Mouse (Mus musculus): Measurements from ENCODE around the gene Ccser1. TPM values are rescaled to one million over a fixed set of nuclear protein-coding genes. Genes with fewer than 3 reads are reported as not detected.

Ccser1 gene
- total RNA-seq, 1 experiment = 4.1 TPM

- TF ChIP-seq ZC3H11A (IDR thresholded peaks at IDR 0.05; ENCODE audit: borderline replicate concordance, low read depth, low read length) = no peak
- TF ChIP-seq MAFK (IDR thresholded peaks at IDR 0.05; ENCODE audit: insufficient read depth, low read depth, low read length) = no peak
- TF ChIP-seq ZNF384 (IDR thresholded peaks at IDR 0.05; ENCODE audit: low read depth, low read length) = no peak
- TF ChIP-seq CHD2 (IDR thresholded peaks at IDR 0.05; ENCODE audit: low read depth, low read length) = no peak
- in situ Hi-C loops (cut with MboI; ENCODE audit: low sequenced_read_pairs in 2 of 2, unreplicated experiment in 2 of 2) = no loop called here
- Histone ChIP-seq H3K27ac (ENCODE audit: insufficient read depth, low read depth, low read length, poor library complexity, severe bottlenecking) (no peak overlapping the region), H3K4me1 (ENCODE audit: control insufficient read depth in 2 of 2, insufficient read depth in 2 of 2, low read length in 2 of 2, poor library complexity in 1 of 2) (no peaks in the 10 kb centered on the region), H3K4me3 (ENCODE audit: insufficient read depth in 1 of 2, low read depth in 1 of 2, low read length in 2 of 2, poor library complexity in 1 of 2, severe bottlenecking in 1 of 2) (no peak overlapping the region), H3K9ac (ENCODE audit: insufficient read depth, low read depth, low read length, poor library complexity, severe bottlenecking) (no peak overlapping the region), H3K9me3 (ENCODE audit: control insufficient read depth, insufficient read depth, low read depth, low read length) (no peaks in the 10 kb centered on the region), H3K36me3 (ENCODE audit: control insufficient read depth, insufficient read depth, low read length, poor library complexity, severe bottlenecking) (no peaks in the 10 kb centered on the region)
- no peak for DNase-seq (ENCODE audit: low read depth, low spot score)
These were observed 25.5 kb upstream of the Ccser1 start for GRCm38 (mm10) chr6:61154654-61155053.

GRCm38 (mm10) chr6:61155059-61155629 lies 25.0 kb upstream of the Ccser1 start:
- DNase-seq (ENCODE audit: low read depth, low spot score) = no peak
- TF ChIP-seq MAFK (IDR thresholded peaks at IDR 0.05; ENCODE audit: insufficient read depth, low read depth, low read length) (no peak), ZC3H11A (IDR thresholded peaks at IDR 0.05; ENCODE audit: borderline replicate concordance, low read depth, low read length) (no peak), CHD2 (IDR thresholded peaks at IDR 0.05; ENCODE audit: low read depth, low read length) (no peak), HCFC1 (IDR thresholded peaks at IDR 0.05; ENCODE audit: borderline replicate concordance, insufficient read depth, low read length) (no peak), ZNF384 (IDR thresholded peaks at IDR 0.05; ENCODE audit: low read depth, low read length) (no peak)
- Histone ChIP-seq H3K27ac (ENCODE audit: insufficient read depth, low read depth, low read length, poor library complexity, severe bottlenecking) (no peak overlapping the region), H3K4me3 (ENCODE audit: insufficient read depth in 1 of 2, low read depth in 1 of 2, low read length in 2 of 2, poor library complexity in 1 of 2, severe bottlenecking in 1 of 2) (no peak overlapping the region), H3K9me3 (ENCODE audit: control insufficient read depth, insufficient read depth, low read depth, low read length) (no peaks in the 10 kb centered on the region), H3K4me1 (ENCODE audit: control insufficient read depth in 2 of 2, insufficient read depth in 2 of 2, low read length in 2 of 2, poor library complexity in 1 of 2) (no peaks in the 10 kb centered on the region), H3K9ac (ENCODE audit: insufficient read depth, low read depth, low read length, poor library complexity, severe bottlenecking) (no peak overlapping the region), H3K36me3 (ENCODE audit: control insufficient read depth, insufficient read depth, low read length, poor library complexity, severe bottlenecking) (no peaks in the 10 kb centered on the region)
- in situ Hi-C loops (cut with MboI; ENCODE audit: low sequenced_read_pairs in 2 of 2, unreplicated experiment in 2 of 2) = no loop called here

GRCm38 (mm10) chr6:61155718-61156117 lies 24.4 kb upstream of the Ccser1 start:
- Histone ChIP-seq H3K36me3 (ENCODE audit: control insufficient read depth, insufficient read depth, low read length, poor library complexity, severe bottlenecking) (no peaks in the 10 kb centered on the region), H3K4me3 (ENCODE audit: insufficient read depth in 1 of 2, low read depth in 1 of 2, low read length in 2 of 2, poor library complexity in 1 of 2, severe bottlenecking in 1 of 2) (no peak overlapping the region), H3K9me3 (ENCODE audit: control insufficient read depth, insufficient read depth, low read depth, low read length) (no peaks in the 10 kb centered on the region), H3K9ac (ENCODE audit: insufficient read depth, low read depth, low read length, poor library complexity, severe bottlenecking) (no peak overlapping the region), H3K4me1 (ENCODE audit: control insufficient read depth in 2 of 2, insufficient read depth in 2 of 2, low read length in 2 of 2, poor library complexity in 1 of 2) (no peaks in the 10 kb centered on the region), H3K27ac (ENCODE audit: insufficient read depth, low read depth, low read length, poor library complexity, severe bottlenecking) (no peak overlapping the region)
- TF ChIP-seq ZC3H11A (IDR thresholded peaks at IDR 0.05; ENCODE audit: borderline replicate concordance, low read depth, low read length) = no peak
- TF ChIP-seq CHD2 (IDR thresholded peaks at IDR 0.05; ENCODE audit: low read depth, low read length) = no peak
- no peak for TF ChIP-seq HCFC1 (IDR thresholded peaks at IDR 0.05; ENCODE audit: borderline replicate concordance, insufficient read depth, low read length)
- no peak for TF ChIP-seq ZNF384 (IDR thresholded peaks at IDR 0.05; ENCODE audit: low read depth, low read length)
- no peak for TF ChIP-seq MAFK (IDR thresholded peaks at IDR 0.05; ENCODE audit: insufficient read depth, low read depth, low read length)
- in situ Hi-C loops (cut with MboI; ENCODE audit: low sequenced_read_pairs in 2 of 2, unreplicated experiment in 2 of 2) = no loop called here
- no peak for DNase-seq (ENCODE audit: low read depth, low spot score)

- DNase-seq (ENCODE audit: low read depth, low spot score) = no peak
- H3K4me3 ChIP-seq (ENCODE audit: insufficient read depth in 1 of 2, low read depth in 1 of 2, low read length in 2 of 2, poor library complexity in 1 of 2, severe bottlenecking in 1 of 2) = no peak overlapping the region
- no peaks in the 10 kb centered on the region for H3K9me3 ChIP-seq (ENCODE audit: control insufficient read depth, insufficient read depth, low read depth, low read length)
- no peak for TF ChIP-seq MAFK (IDR thresholded peaks at IDR 0.05; ENCODE audit: insufficient read depth, low read depth, low read length)
- in situ Hi-C loops (cut with MboI; ENCODE audit: low sequenced_read_pairs in 2 of 2, unreplicated experiment in 2 of 2) = no loop called here
- H3K4me1 ChIP-seq (ENCODE audit: control insufficient read depth in 2 of 2, insufficient read depth in 2 of 2, low read length in 2 of 2, poor library complexity in 1 of 2) = no peaks in the 10 kb centered on the region
- no peak overlapping the region for H3K9ac ChIP-seq (ENCODE audit: insufficient read depth, low read depth, low read length, poor library complexity, severe bottlenecking)
- H3K36me3 ChIP-seq (ENCODE audit: control insufficient read depth, insufficient read depth, low read length, poor library complexity, severe bottlenecking) = no peaks in the 10 kb centered on the region
- no peak overlapping the region for H3K27ac ChIP-seq (ENCODE audit: insufficient read depth, low read depth, low read length, poor library complexity, severe bottlenecking)
These were observed 18.0 kb upstream of the Ccser1 start for GRCm38 (mm10) chr6:61162117-61162516.

GRCm38 (mm10) chr6:61166891-61167290 lies 13.2 kb upstream of the Ccser1 start:
- Histone ChIP-seq H3K9me3 (ENCODE audit: control insufficient read depth, insufficient read depth, low read depth, low read length) (no peaks in the 10 kb centered on the region), H3K27ac (ENCODE audit: insufficient read depth, low read depth, low read length, poor library complexity, severe bottlenecking) (no peak overlapping the region), H3K4me3 (ENCODE audit: insufficient read depth in 1 of 2, low read depth in 1 of 2, low read length in 2 of 2, poor library complexity in 1 of 2, severe bottlenecking in 1 of 2) (no peak overlapping the region), H3K36me3 (ENCODE audit: control insufficient read depth, insufficient read depth, low read length, poor library complexity, severe bottlenecking) (no peaks in the 10 kb centered on the region), H3K9ac (ENCODE audit: insufficient read depth, low read depth, low read length, poor library complexity, severe bottlenecking) (no peak overlapping the region), H3K4me1 (ENCODE audit: control insufficient read depth in 2 of 2, insufficient read depth in 2 of 2, low read length in 2 of 2, poor library complexity in 1 of 2) (no peaks in the 10 kb centered on the region)
- in situ Hi-C loops (cut with MboI; ENCODE audit: low sequenced_read_pairs in 2 of 2, unreplicated experiment in 2 of 2) = no loop called here
- no peak for TF ChIP-seq ZC3H11A (IDR thresholded peaks at IDR 0.05; ENCODE audit: borderline replicate concordance, low read depth, low read length)
- no peak for TF ChIP-seq MAFK (IDR thresholded peaks at IDR 0.05; ENCODE audit: insufficient read depth, low read depth, low read length)
- no peak for TF ChIP-seq ZNF384 (IDR thresholded peaks at IDR 0.05; ENCODE audit: low read depth, low read length)
- no peak for TF ChIP-seq CHD2 (IDR thresholded peaks at IDR 0.05; ENCODE audit: low read depth, low read length)
- no peak for TF ChIP-seq HCFC1 (IDR thresholded peaks at IDR 0.05; ENCODE audit: borderline replicate concordance, insufficient read depth, low read length)
- DNase-seq (ENCODE audit: low read depth, low spot score) = no peak

Data from ES-E14 (cell line).